Mouse (Mus musculus) cortical plate, adult 2 months (tissue): ENCODE measurements around the gene Fos.

ENCODE experiments used
- CTCF ChIP-seq: fragments of 200-500 bp; IDR thresholded peaks from 2 replicates; pipeline ENCODE4 v1.5.1; 2011; ENCODE audit warnings: mild to moderate bottlenecking, control low read depth, low read length; ENCODE audit not compliant: insufficient read depth; ENCODE audit errors: extremely low read depth
- POLR2A ChIP-seq: fragments of 200-500 bp; IDR thresholded peaks from 2 replicates; pipeline ENCODE4 v1.6.1; 2011; ENCODE audit warnings: mild to moderate bottlenecking, low read length, control low read depth; ENCODE audit not compliant: insufficient read depth; ENCODE audit errors: extremely low read depth

DNA sequence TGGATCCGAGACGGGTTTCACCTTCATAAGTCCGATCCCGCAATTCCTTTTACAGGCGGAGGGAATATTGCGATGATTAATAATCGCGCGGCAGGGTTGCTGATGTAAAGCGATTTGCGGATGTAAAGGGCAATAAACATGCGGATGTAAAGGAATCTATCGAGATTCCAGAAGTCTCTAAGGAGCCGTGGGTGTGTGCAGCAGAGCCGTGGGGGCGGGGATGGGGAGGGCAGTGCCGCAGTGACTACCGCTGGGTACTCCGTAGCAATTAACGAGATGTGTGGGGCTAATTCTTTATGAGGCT lies 13.0 kb downstream of the Fos start:
- TF ChIP-seq CTCF, result no peak
- TF ChIP-seq POLR2A, result no peak
